Mouse (Mus musculus) macrophage (primary cell): Measurements from ENCODE around the gene Msx1. TPM values are rescaled to one million over a fixed set of nuclear protein-coding genes. Genes with fewer than 3 reads are reported as not detected.

Experiments used
- H3K27ac ChIP-seq: fragments of 350-480 bp; formaldehyde crosslinking; 2 replicates; pipeline ENCODE4 v1.9.0; 2021
- H3K36me3 ChIP-seq: fragments of 350-480 bp; formaldehyde crosslinking; 2 replicates; pipeline ENCODE4 v1.9.0; 2021; ENCODE audit errors: inconsistent target
- H3K4me3 ChIP-seq: fragments of 350-480 bp; formaldehyde crosslinking; 2 replicates; pipeline ENCODE4 v1.9.0; 2021; ENCODE audit errors: inconsistent target
- H3K79me2 ChIP-seq: fragments of 350-480 bp; formaldehyde crosslinking; 2 replicates; pipeline ENCODE4 v1.9.0; 2021; ENCODE audit errors: inconsistent target
- WGBS: methylation state at CpG from one replicate; pipeline ENCODE4 v1.1.7; 2026; ENCODE audit warnings: inconsistent platforms; ENCODE audit not compliant: missing documents; 5-methylcytosine and 5-hydroxymethylcytosine counted together
- polyA plus RNA-seq: library from polyadenylated mRNA; stranded (reverse); fragments of 250-400 nt; gene quantifications from 3 replicates; pipeline ENCODE4 v1.2.4, GENCODE M21; 2018; ENCODE audit warnings: inconsistent platforms

Gene Msx1
- polyA plus RNA-seq, 1 experiment from 2014 or later = not detected

- Histone ChIP-seq H3K4me3 (no peak overlapping the region), H3K27ac (no peak overlapping the region), H3K36me3 (no peaks in the 10 kb centered on the region), H3K79me2 (no peaks in the 10 kb centered on the region)
- 41% methylated on average over 7 of the region's 8 CpGs for WGBS
Measured at GRCm38 (mm10) chr5:37820689-37821088, 3.7 kb downstream of the Msx1 start.

GRCm38 (mm10) chr5:37819971-37820370 lies 4.4 kb downstream of the Msx1 start:
- no peaks in the 10 kb centered on the region for H3K36me3 ChIP-seq
- H3K79me2 ChIP-seq = no peaks in the 10 kb centered on the region
- H3K27ac ChIP-seq = no peak overlapping the region
- WGBS = 31% methylated on average over 3 of the region's 3 CpGs
- H3K4me3 ChIP-seq = no peak overlapping the region

DNA sequence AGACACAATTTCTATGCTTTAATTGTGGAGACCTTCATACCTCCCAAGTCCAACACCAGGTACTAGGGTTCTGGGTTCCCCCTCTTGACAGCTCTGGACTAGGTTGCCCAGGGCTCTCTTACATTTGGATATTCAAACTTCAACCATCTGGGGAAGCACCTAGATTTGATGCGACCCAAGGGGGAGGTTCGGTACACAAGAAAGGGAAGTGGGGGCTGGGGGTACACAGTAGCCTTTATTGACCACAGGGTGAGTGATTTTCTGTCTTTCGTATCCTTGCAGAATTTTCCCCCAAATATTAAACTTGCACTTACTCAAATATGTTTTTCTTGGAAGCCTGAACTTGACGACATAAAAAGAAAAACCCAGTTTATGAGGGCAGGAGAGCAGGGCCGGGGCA lies 4.8 kb downstream of the Msx1 start:
- Histone ChIP-seq H3K36me3 (no peaks in the 10 kb centered on the region), H3K27ac (no peak overlapping the region), H3K79me2 (no peaks in the 10 kb centered on the region), H3K4me3 (no peak overlapping the region)
- 25% methylated on average over 5 of the region's 5 CpGs for WGBS

DNA sequence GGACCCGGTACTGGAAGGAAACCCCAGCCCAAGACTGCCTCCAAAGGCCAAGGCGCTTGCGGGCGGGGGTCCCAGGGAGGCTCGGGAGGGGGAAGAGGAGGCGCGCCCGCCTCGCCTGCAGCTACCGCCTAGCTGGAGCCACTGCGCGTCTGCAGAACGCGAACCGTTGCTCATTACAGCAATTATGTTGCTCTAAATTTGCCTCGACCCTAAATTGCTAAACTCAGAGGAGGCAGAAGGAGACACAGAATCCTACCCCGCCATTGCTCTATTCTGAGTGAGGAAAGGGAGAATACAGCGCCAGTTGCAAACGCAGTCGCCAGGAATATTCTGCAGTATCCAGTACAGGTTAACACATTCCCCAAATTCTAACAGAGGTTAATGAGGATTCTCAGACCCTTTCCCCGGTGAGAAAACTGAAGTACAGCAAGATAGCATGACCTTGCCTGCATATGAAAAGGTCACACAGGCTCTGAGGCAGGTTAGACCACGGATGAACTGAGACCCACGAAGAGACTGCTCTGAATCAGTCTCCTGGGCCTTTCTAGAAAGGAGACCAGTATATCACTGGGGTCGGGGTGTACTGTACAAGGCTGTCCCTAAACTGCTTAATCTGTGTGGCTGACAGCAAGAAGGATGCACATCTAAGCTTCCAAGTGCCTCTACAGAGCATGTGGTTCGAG lies 5.7 kb downstream of the Msx1 start:
- H3K27ac ChIP-seq = no peak overlapping the region
- no peaks in the 10 kb centered on the region for H3K36me3 ChIP-seq
- 13% methylated on average over 20 of the region's 25 CpGs for WGBS
- no peak overlapping the region for H3K4me3 ChIP-seq
- no peaks in the 10 kb centered on the region for H3K79me2 ChIP-seq

GRCm38 (mm10) chr5:37817658-37818532 lies 6.5 kb downstream of the Msx1 start:
- no peak overlapping the region for H3K27ac ChIP-seq
- no peaks in the 10 kb centered on the region for H3K36me3 ChIP-seq
- 7% methylated on average over 34 of the region's 34 CpGs for WGBS
- H3K79me2 ChIP-seq = no peaks in the 10 kb centered on the region
- no peak overlapping the region for H3K4me3 ChIP-seq

DNA sequence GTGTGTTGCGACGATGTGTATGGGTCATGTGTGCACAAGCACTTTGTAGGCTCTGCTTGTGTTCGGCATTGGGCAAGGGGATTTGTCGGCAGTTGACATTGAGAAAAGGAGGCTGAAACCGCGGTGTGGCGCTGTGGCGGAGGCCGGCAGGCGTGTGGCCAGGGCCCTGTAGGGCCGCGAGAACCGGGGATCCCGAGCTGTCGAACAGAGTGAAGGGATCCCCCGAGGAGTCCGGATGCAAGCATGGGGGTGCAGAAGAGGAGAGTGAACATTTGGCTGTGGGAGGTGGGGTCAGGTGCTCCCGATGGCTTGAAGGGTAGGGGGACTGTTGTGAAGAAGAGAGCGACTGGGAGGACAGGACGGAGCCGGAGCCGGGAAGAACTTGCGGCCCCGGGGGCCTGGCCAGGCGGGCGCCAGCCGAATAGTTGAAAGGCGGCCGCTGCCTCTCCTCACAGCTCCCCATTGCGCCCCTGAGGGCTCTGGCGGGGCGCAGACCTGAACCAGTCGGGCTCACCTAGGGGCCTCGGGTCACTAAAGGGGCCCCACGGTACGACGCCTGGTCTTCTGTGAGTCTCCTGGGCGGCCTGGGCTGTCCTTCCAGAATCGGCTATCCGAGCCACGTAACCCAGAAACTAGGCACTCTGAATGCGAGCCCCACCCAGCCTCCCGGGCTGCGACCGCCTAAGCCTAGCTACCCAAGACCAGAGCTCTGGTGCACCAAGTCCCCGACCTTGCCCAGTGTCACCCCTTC lies 7.3 kb downstream of the Msx1 start:
- no peak overlapping the region for H3K27ac ChIP-seq

DNA sequence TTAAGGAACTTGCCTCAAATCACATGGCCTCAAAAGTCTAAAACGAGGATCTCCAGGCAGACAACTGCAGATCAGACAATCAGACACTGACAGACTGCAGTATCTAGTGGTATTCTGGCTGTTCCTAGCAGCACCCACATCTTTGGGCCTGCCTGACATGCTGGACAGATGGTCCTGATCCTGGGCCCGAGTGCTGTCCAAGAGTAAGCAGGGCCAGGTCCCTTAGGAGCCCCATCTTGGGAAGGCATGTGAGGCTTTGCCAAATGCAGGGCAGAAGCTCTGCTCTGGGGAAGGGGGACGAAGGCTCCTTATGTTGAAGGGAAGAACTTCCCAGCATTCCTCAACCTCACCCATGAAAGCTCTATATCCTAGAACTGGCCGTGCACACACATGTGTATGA lies 8.5 kb downstream of the Msx1 start:
- WGBS = 81% methylated on average over 4 of the region's 4 CpGs
- no peaks in the 10 kb centered on the region for H3K36me3 ChIP-seq
- H3K79me2 ChIP-seq = no peaks in the 10 kb centered on the region

More for the DNA sequence above, 7.3 kb downstream of the Msx1 start:
- WGBS = 7% methylated on average over 46 of the region's 46 CpGs
- Histone ChIP-seq H3K4me3 (no peak overlapping the region), H3K36me3 (no peaks in the 10 kb centered on the region), H3K79me2 (no peaks in the 10 kb centered on the region)

GRCm38 (mm10) chr5:37814169-37814568 lies 10.2 kb downstream of the Msx1 start:
- Histone ChIP-seq H3K36me3 (no peaks in the 10 kb centered on the region), H3K4me3 (no peak overlapping the region)

More for the DNA sequence above, 8.5 kb downstream of the Msx1 start:
- H3K4me3 ChIP-seq = no peak overlapping the region
- H3K27ac ChIP-seq = no peak overlapping the region

GRCm38 (mm10) chr5:37805291-37805690 lies 19.1 kb downstream of the Msx1 start:
- no peak overlapping the region for H3K27ac ChIP-seq
- WGBS = 64% methylated on average over 3 of the region's 6 CpGs
- H3K36me3 ChIP-seq = no peaks in the 10 kb centered on the region
- H3K79me2 ChIP-seq = no peaks in the 10 kb centered on the region
- no peak overlapping the region for H3K4me3 ChIP-seq

More at GRCm38 (mm10) chr5:37814169-37814568, 10.2 kb downstream of the Msx1 start:
- no peak overlapping the region for H3K27ac ChIP-seq
- no peaks in the 10 kb centered on the region for H3K79me2 ChIP-seq

DNA sequence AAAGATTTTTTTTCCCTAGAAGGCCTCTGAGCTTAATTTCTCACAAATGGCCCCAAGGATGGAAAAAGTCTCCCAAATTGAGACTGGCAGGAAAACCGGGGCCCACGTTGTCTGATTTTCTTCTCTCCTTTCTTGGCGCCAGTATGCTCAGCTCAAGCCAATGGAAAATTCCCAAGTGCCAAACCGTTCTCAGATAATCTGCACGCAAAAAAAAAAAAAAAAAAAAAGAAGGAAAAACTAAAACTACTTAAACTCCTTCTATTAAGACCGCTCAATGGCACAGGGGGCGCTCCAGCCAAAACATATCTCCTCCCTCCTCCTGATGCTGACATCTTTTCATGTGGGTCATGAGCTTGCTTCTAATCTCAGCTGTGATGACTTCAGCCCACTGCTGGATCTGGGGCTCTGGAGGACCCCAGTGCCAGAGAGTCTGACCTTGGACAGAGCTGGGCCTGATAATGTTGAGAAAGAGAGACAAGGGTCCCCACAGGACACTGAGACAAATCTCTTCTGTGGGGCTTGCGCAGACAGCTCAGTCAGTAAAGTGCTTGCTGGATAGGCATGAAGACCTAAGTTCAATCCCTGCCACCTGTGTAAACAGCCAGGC lies 19.8 kb downstream of the Msx1 start:
- Histone ChIP-seq H3K27ac (no peak overlapping the region), H3K36me3 (no peaks in the 10 kb centered on the region), H3K4me3 (no peak overlapping the region), H3K79me2 (no peaks in the 10 kb centered on the region)
- WGBS = 83% methylated on average over 8 of the region's 8 CpGs

GRCm38 (mm10) chr5:37797251-37797650 lies 27.1 kb downstream of the Msx1 start:
- H3K79me2 ChIP-seq = no peaks in the 10 kb centered on the region
- WGBS = 88% methylated on average over 6 of the region's 6 CpGs
- H3K4me3 ChIP-seq = no peak overlapping the region
- no peak overlapping the region for H3K27ac ChIP-seq
- H3K36me3 ChIP-seq = no peaks in the 10 kb centered on the region

DNA sequence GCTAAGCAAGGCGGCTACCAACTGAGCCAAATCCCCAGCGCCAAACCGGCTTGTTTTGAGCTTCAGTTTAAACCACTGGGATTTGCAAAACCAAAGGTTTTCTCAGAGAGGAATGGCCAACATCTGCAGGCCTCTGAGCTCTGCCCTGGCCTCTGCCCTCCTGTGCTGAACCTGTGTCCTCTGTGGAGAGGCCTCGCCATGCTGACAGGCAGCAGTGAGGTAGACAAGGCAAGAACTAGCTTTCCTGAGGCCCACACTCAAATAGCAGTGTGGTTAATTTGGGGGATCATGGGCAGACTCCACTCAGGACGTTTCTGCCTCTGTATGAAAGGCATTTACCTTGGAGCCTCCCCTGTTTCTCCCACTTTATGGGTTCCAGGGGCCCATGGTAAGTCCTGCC lies 27.6 kb downstream of the Msx1 start:
- Histone ChIP-seq H3K36me3 (no peaks in the 10 kb centered on the region), H3K79me2 (no peaks in the 10 kb centered on the region), H3K4me3 (no peak overlapping the region), H3K27ac (no peak overlapping the region)
- WGBS = 84% methylated on average over 5 of the region's 5 CpGs

- H3K4me3 ChIP-seq = no peak overlapping the region
- H3K79me2 ChIP-seq = no peaks in the 10 kb centered on the region
- H3K27ac ChIP-seq = no peak overlapping the region
- no peaks in the 10 kb centered on the region for H3K36me3 ChIP-seq
- 93% methylated on average over 6 of the region's 6 CpGs for WGBS
Measured at GRCm38 (mm10) chr5:37795691-37796090, 28.7 kb downstream of the Msx1 start.

DNA sequence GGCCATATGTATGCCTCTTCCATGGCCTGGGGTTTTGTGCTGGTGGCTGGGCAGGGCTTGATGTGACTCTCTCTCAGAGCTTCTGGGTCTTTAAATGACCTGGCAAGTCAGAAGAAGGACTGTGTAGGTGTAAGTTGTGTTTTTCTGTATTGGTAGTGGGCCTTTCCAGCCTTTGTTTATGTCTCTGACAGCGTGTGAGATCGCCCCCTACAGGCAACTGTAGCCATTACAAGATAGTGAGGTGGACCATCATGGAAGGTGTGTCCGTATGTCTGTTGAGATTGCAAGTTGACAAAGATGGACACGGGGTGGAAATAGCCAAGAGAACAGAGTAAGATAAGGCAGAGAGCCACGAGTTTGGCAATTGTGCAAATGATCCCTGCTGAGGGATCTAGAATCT lies 32.2 kb downstream of the Msx1 start:
- no peaks in the 10 kb centered on the region for H3K36me3 ChIP-seq
- H3K79me2 ChIP-seq = no peaks in the 10 kb centered on the region
- 43% methylated on average over 5 of the region's 5 CpGs for WGBS
- H3K27ac ChIP-seq = no peak overlapping the region
- no peak overlapping the region for H3K4me3 ChIP-seq
